Mouse (Mus musculus) left cerebral cortex, adult 18-20 months (tissue): ENCODE measurements around the gene Gnat1. TPM values are rescaled to one million over a fixed set of nuclear protein-coding genes. Genes with fewer than 3 reads are reported as not detected.

ENCODE experiments used
- DNase-seq, 2 experiments: peaks; one replicate each; pipeline ENCODE4 v3.0.0; 2021 to 2022; ENCODE audit warnings: low spot score in 2 of 2, mixed read lengths in 1 of 2
- long read RNA-seq, 2 experiments: library from polyadenylated mRNA; stranded (forward); transcript quantifications; one replicate each; pipeline ENCODE4 v2.0.0; 2021
- total RNA-seq, 2 experiments: library from RNA; stranded (reverse); gene quantifications; 2 replicates each; pipeline ENCODE4 v1.2.3; 2021

Gene Gnat1
- total RNA-seq: under 1 TPM; 0.35 to 0.73 TPM
- long read RNA-seq, experiment 1, partial matches to known transcripts: 2 of 2 reads
- long read RNA-seq, experiment 1, other reads (novel, unspliced or antisense): 0 of 2 reads
- long read RNA-seq, experiment 2: 0 reads

GRCm38 (mm10) chr9:107679501-107679900 is at the start of gene Gnat1:
Gene Gnat1 (minus strand): TSS chr9:107679712.
- DNase-seq: no peak

DNA sequence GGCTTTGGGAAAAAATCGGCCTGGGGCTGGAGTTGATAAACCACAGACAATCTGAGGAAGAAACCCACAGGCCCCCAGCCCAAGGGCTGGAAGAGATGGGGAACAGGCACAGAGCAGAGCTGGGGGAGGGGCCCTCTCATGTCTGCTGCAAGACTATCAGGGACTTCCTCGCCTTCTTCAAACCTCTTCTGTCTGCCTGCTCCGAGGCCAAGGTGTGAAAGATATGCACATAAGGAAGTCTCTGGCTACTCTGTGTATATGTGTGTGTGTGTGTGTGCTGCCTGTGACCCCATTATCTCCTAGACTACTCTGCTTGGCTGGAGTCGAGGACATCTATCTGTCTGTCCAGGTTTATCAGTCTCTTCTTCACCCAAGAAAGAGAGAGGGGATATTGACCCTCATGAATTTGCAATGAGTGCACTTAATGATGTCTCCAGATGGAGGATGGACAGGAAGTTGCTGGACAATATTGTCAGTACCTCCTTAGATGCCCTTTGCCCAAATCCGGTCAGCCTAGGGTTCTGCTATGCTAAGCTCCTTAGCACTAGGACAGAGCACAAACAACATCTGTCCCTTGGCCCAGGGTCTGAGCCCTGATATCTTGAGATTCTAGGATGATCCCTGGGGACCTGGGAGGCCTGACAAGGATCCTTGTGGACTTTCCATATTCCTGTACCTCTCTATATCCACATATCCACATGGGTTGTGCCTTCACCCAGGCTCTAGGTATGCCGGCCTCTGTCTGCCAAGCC is 49.6 kb upstream of the Gnat1 start:
- DNase-seq: no peak

DNA sequence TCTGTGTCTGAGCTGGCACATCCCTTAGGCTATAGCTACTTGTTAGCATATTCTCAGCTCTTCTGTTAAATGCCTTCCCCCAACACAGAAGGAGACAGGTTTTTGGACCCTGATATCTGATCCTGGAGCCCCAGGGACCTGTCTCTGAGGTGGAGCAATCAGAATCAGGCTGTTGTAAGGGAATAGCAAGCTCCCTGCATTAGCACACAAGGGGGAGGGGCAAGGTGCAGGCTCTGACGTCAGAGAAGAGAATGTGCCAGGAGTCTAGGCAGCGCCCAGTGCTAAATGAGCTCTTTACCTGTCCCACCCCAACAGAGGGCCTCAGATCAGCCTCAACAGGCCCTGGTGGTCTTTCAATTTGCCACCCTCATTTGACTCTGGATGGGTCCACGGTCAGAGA is 47.5 kb upstream of the Gnat1 start:
- no peak for DNase-seq

DNA sequence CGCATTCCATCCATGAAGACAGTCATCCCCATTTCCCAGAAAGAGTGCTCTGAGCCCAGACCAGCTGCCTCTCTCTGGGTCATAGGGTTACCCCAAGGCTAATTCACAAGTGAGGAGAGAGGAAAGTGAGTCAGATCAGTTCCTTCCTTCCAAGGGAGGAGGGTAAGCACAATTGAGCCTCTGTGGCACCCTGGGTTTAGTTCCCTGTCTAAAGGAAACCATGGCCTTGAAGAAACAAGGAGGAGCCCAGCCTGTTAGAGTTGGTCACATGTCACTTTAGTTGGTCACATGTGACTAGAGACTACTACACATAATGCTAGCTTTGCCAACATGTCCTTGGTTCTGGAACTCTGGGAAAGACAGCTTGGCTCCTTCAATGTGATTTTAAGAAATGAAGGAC is 45.3 kb upstream of the Gnat1 start:
- DNase-seq: no peak

DNA sequence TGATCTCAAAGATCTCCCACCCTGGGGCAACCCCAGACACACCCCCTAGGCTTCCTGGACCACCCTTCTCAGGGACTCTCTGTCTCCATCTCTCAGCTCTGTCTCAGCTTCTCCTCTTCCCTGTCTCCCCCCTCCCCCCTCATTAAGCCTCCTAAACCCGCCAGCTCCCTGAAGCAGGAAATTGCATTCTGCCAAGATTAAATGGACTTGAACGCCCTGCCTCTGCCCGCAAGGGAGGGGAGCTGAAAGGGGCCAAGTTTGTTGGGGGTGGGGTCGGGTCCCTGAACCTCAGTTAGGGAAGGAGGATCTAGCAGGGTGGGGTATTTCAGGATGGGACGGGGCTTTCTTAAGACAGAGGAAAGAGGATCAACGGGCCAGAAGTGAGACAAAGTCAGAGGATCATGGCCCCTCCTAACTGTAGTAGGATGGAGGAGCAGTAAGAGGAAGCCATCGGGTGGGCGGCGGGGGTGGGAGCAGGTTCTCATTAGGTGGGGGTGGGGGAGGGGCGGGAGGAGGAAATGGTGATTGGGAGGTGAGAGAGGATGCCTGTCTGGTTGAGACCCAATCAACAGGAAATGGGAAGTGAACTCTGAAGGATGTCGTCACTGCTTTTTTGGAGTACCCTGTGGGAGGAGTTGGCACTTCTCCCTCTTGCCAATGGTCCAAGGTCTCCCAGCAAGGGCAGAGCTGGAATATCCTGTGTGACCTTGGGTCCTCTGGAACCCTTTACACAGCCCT is 44.5 kb upstream of the Gnat1 start:
- no peak for DNase-seq

GRCm38 (mm10) chr9:107723292-107723691 is 43.8 kb upstream of the Gnat1 start:
- DNase-seq: no peak

DNA sequence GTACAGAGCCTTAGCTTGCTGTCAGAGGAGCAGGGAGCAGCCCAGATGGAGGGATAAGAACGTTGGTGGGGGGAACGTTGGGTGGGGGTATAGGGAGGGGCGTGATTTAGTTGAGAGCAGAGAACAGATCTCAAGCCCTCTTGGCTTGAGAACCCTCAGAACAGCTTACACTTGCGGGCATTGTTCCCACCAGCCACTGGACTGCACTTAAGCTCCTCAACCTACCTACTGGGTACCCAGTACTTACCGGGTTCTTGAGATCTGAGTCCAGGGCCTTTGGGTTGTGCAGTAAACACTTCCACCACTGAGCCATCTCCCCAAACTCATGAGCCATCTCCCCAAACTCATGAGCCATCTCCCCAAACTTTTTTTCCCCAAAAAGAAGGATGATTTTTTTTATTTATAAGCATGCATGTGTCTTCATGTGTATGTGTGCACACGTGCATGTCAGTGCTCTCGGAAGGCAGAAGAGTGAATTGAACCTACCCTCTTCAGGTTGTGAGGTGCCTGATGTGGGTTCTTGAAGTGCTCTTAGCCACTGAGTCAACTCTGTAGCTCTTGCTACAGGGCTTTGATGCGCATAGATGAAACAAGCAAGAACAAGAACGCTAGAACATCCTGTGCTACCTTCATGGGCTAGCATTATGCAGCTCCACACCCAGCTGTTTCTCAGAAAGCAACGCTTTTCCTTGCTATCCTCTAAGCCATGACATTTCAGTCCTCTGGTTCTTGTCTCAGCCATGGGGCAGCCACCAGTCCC is 39.4 kb upstream of the Gnat1 start:
- DNase-seq: no peak

GRCm38 (mm10) chr9:107716951-107717350 is 37.4 kb upstream of the Gnat1 start:
- no peak for DNase-seq

DNA sequence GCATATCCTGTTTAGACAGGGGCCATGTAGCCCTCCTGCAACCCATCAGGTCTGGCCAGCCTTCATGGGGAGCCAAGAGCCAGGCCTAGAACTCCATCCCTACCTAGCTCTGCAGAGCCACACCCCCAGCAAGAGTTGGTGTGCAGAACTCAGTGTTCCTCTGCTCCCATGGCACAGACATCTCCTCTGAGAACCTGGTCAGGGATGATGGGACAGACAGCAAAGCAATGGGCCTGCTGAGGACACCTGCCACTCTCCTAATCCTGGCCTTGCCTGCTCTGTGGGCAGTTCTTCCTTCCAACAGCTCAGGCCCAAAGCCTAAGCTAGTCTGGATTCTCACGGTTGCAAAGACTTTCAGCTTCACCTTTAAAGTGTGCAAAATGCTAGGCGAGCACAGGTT is 36.1 kb upstream of the Gnat1 start:
- no peak for DNase-seq

DNA sequence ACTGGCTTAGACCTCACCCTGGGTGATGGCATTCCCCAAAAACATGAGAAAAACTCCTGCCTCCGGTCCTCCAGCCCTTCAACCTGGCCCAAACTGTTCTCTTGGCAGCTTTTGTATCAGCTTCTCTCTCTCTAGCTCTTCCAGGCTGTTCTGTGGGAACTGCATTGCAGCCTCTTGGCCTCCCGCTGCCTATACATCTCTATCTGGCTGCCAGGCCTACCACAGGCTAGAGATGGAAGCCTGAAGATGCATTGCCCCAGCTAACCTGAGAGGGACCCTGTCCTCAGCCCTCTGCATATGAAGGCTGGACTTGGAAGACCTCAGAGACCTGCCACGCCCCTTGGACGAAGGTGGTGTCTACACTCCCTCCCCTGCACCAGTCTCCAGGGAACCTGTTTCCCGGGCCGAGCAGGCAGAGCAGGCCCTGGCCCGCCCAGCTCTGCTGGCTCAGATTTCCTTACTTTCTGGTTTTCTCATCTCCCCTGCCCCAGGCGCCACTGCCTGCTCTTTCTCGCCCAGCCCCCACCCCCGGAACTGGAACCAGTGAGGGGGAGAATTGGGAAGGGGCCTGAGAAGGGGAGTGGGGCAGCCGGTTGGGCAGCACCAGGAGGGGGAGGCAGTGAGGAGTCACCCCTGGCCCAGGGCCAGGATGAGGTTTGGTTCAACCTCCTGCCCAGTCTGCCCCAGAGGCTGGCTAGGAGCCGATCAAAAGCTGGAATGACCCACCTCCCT is 34.9 kb upstream of the Gnat1 start:
- no peak for DNase-seq

GRCm38 (mm10) chr9:107709697-107710483 is 30.4 kb upstream of the Gnat1 start, which contains the start of gene Sema3f:
Gene Sema3f (minus strand): TSS chr9:107710475.
- peak; percentile 44 to 60 for DNase-seq

- no peak for DNase-seq
Measured at GRCm38 (mm10) chr9:107709096-107709696, 29.7 kb upstream of the Gnat1 start.

DNA sequence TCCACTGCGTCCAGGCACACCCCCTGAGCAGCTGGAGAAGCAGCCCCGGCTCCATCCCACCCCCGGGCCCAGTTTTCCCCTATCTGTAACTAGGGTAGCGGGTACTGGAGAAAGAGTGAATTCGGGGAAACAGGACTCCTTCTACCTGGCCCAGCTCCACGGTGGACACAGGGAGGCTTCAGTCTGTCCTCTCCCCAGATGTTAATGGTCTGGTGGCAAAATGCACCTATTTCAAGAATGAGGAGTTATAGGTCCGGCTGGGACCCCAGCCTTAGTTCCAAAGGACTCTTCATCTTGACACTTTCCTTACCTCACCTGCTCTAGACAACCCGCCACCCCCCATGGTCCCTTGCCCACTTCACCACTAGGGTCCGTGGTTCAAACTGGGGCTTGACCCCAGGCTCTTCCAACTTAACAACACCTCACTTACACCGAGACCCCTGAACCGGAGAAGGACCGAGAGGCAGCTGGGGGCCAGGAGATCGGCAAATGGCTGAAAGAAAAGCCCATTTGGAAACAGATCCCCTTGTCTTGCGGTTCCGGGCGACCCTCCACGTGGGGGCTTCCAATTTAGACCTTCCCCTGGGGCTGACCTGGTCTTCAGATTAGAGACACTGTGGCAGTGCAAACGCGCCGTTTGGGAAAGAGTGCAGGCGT is 29.1 kb upstream of the Gnat1 start:
- no peak for DNase-seq

- no peak for DNase-seq
Measured at GRCm38 (mm10) chr9:107707701-107708438, 28.4 kb upstream of the Gnat1 start.

DNA sequence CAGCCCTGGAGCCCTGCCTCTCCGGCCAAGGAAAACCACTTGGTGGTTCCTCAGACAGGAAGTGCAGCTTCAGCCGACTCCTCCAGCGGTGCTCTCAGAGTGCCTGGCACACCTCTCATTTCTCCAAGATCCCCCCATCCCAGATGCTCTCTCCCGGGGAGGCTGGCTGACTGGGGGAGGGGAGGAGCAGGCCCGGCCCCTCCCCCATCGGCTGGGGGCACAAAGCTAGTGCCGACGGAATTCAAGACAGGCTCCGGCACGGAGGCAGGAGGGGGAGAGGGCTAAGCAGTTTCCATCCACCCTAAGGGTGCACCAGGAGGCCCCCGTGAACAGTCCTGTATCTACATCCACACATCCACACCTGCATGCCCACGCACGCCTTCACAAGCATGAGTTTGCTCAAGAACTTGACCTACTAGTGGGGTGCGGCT is 27.3 kb upstream of the Gnat1 start:
- no peak for DNase-seq

GRCm38 (mm10) chr9:107703337-107704122 is 24.0 kb upstream of the Gnat1 start:
- no peak for DNase-seq

DNA sequence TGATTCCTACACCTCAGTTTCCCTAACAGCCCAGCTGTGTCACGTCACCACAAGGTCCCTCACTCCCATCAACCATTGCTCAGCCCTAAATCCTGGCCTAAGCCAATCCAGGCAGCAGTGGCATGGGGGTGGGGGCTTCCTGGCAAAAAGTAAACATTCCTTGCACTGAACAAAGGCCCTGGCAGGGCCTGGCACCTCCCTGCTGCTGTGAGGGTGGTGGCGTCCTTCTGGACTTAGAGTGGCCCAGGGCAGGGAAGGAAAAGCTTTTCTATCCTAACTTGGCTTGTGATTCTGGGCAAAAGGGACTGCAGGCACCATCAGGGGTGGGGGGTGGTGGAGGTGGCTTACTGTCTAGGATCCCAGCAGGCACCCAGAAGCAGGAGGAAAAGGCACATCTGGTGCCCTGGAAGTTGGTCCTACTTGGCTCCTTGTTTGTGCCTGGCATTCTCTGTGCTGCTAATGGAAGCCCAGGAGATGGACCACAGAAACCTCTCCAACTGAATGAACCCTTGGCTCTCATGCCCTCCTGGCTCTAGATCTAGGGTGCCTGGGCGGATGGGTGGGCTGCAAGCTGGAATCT is 23.2 kb upstream of the Gnat1 start:
- no peak for DNase-seq
